Mouse (Mus musculus) intestine, embryonic 14.5 days (tissue): ENCODE measurements around the gene Hpcal4. TPM values are rescaled to one million over a fixed set of nuclear protein-coding genes. Genes with fewer than 3 reads are reported as not detected.

ENCODE experiments used
- ATAC-seq: fragments of 200-750 bp; cut with Nextera tagmentation; replicated peaks from 2 replicates; pipeline ENCODE4 v1.8.0; 2017; ENCODE audit warnings: low read depth, moderate number of reproducible peaks, moderate TSS enrichment, moderate library complexity; ENCODE audit not compliant: low FRiP score, low TSS enrichment
- DNase-seq: peaks from one replicate; pipeline ENCODE4 v3.0.0-alpha.2; 2018; ENCODE audit warnings: low spot score
- H3K27ac ChIP-seq: fragments of 300-500 bp; sonication (generic); 2 replicates; pipeline ENCODE4 v1.5.1; 2014; ENCODE audit warnings: low read depth, mild to moderate bottlenecking, control low read depth
- H3K27me3 ChIP-seq: fragments of 300-500 bp; sonication (generic); replicated peaks from 2 replicates; pipeline ENCODE4 v1.6.1; 2014; ENCODE audit warnings: low read length, control low read depth; ENCODE audit not compliant: control insufficient read depth, insufficient read depth
- H3K36me3 ChIP-seq: fragments of 300-500 bp; sonication (generic); 2 replicates; pipeline ENCODE4 v1.6.1; 2014; ENCODE audit warnings: low read length, control low read depth; ENCODE audit not compliant: control insufficient read depth, insufficient read depth
- H3K4me1 ChIP-seq: fragments of 300-500 bp; sonication (generic); replicated peaks from 2 replicates; pipeline ENCODE4 v1.6.1; 2014; ENCODE audit warnings: low read length, control low read depth, mixed read lengths; ENCODE audit not compliant: control insufficient read depth, insufficient read depth
- H3K4me2 ChIP-seq: fragments of 300-500 bp; sonication (generic); 2 replicates; pipeline ENCODE4 v1.6.1; 2014; ENCODE audit warnings: low read length
- H3K4me3 ChIP-seq: fragments of 300-500 bp; sonication (generic); 2 replicates; pipeline ENCODE4 v1.5.1; 2014; ENCODE audit warnings: low read depth, low read length, control low read depth, mixed read lengths
- H3K9ac ChIP-seq: fragments of 300-500 bp; sonication (generic); 2 replicates; pipeline ENCODE4 v1.6.1; 2014; ENCODE audit warnings: mild to moderate bottlenecking, low read length
- H3K9me3 ChIP-seq: fragments of 300-500 bp; sonication (generic); 2 replicates; pipeline ENCODE4 v1.6.1; 2016; ENCODE audit warnings: low read length, control low read depth; ENCODE audit not compliant: control insufficient read depth
- WGBS: fragments of 180-500 bp; shearing (Covaris S2); extraction: QIAGEN DNeasy Blood & Tissue Kit; methylation state at CpG from one replicate; pipeline ENCODE4 v1.1.7; 2014; 5-methylcytosine and 5-hydroxymethylcytosine counted together
- polyA plus RNA-seq: library from polyadenylated mRNA; unstranded; fragments of >200 nt; fragmentation: Nextera tagmentation; extraction: Ambion mirVana; gene quantifications from 2 replicates; pipeline ENCODE4 v1.2.1, GENCODE M21; 2014

Gene Hpcal4
- polyA plus RNA-seq, 1 experiment from 2014 or later: 7.5 TPM

DNA sequence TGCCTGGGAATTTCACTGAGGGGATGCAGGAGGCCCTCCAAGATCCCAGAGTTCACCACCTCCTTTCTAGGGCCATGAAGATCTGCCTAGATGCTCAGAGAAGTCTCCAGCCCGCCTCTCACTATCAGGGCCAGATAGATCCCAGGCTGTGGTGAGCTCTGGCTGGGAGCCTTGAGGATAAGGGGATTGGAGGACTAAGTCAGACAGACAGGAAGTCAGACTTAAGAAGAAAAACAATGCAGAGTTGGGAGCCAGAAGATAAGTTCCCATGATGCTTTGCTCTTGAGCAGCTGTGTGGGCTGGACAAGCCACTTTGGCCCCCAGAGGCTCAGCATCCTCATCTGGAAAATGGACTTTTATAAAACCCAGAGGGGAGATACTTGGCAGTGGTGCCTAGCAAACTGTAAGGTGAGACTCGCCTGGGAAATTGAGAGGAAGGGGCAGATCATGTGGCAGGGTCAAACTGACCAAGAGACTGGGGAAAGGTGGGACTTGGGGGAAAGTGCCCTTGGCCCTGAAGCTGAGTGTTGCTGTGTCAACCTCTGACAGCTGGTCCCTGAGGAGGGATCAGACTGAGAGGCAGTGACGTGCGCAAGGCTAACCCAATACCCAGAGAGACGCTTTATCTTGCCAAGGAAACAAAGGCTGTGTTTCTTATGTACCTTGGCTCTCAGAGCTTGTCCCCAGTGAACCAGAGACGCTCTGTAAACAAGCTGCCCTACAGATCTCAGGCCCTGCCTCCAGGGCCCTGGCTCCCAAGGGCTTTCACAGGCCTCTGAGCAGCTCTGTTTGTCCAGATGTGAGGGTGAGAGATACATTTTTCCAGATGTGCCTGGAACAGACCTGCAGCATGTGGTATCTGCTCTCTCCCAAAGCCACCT is 54.6 kb downstream of the Hpcal4 start:
- Histone ChIP-seq H3K27ac (0 out of 2 replicates have a peak overlapping the region, but pooled peaks have one; percentile 2), H3K4me1 (peaks cover 28% of the 10 kb centered on the region), H3K4me3 (no peak overlapping the region), H3K9me3 (no peaks in the 10 kb centered on the region), H3K27me3 (peaks cover 16% of the 10 kb centered on the region), H3K4me2 (peak overlapping the region; percentile 27; the same call in 1 of the 2 replicates), H3K36me3 (0 out of 2 replicates have a peak, but pooled peaks cover 4% of the 10 kb centered on the region), H3K9ac (no peak overlapping the region)
- ATAC-seq: no peak
- 65% methylated on average over 6 of the region's 6 CpGs for WGBS
- no peak for DNase-seq

DNA sequence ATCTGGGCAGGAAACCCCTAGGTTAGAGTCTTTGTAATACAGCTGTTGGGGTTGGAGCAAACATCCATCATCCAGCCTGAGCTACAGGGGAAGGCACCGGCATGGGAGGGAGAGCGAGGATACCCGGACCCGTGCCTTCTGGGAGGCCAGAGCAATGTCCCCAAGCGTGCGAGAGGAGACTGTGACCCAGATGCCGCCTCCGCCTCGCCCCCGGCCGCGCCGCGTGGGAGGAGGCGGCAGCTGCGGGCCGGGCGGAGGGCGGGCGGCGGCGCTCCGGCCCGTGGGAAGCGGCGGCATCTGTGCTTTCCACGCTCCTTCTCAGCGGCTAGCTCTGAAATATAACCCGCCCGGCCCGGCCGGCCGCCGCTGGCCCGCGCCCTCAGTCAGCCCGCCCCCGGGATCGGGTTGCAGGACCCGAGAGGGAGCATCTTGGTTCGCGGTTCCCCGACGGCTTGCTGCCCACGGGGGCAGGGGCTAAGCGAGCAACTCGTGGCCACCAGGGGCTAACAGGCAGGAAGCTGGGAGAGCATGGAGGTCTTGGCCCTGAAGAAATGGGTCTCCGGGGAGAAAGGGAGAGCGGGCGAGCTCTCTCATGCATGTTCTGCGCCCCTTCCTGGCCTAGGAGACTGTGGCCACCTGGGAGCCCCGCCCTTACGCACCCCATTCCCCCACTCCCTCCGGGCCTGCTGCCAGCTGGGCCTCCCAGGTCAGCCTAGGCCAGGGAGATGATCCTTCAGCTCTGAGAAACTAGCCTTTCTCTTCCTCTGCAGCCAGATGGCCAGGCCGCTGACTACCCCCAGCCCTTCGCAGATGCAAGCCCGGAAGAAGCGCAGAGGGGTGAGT is 56.6 kb downstream of the Hpcal4 start:
- ATAC-seq (peak; percentile 69), DNase-seq (peak; percentile 70)
- Histone ChIP-seq H3K9me3 (no peaks in the 10 kb centered on the region), H3K27ac (peak overlapping the region; percentile 73), H3K4me1 (peaks cover 20% of the 10 kb centered on the region; the same call in 1 of the 2 replicates), H3K4me2 (peak overlapping the region; percentile 52), H3K9ac (peak overlapping the region; percentile 39), H3K27me3 (peaks cover 12% of the 10 kb centered on the region), H3K36me3 (0 out of 2 replicates have a peak, but pooled peaks cover 4% of the 10 kb centered on the region), H3K4me3 (peak overlapping the region; percentile 26)
- 5% methylated on average over 52 of the region's 58 CpGs for WGBS

Other genes starting within 250 kb of the Hpcal4 start
- gene Mfsd2a, start 222.0 kb upstream of the Hpcal4 start, polyA plus RNA-seq: 2.1 TPM in 2 replicates
- gene Mycl, start 187.6 kb upstream of the Hpcal4 start, polyA plus RNA-seq: 14.0 and 15.1 TPM in 2 replicates
- 17.8 and 18.0 TPM in 2 replicates for gene Trit1, start 166.6 kb upstream of the Hpcal4 start, polyA plus RNA-seq
- 0.35 and 0.63 TPM in 2 replicates for gene Bmp8b, start 78.1 kb upstream of the Hpcal4 start, polyA plus RNA-seq
- 0.15 TPM in 1 of 2 replicates, not detected in the other for gene Oxct2b, start 67.0 kb upstream of the Hpcal4 start, polyA plus RNA-seq
- gene Ppie, start 43.3 kb upstream of the Hpcal4 start, polyA plus RNA-seq: 111 and 112 TPM in 2 replicates
- not detected in 2 replicates for gene Nt5c1a, start 18.3 kb downstream of the Hpcal4 start, polyA plus RNA-seq
- 16.0 and 16.8 TPM in 2 replicates for gene Heyl, start 50.3 kb downstream of the Hpcal4 start, polyA plus RNA-seq
- 72.1 and 72.2 TPM in 2 replicates for gene Pabpc4, start 79.1 kb downstream of the Hpcal4 start, polyA plus RNA-seq
- gene Oxct2a, start 140.4 kb downstream of the Hpcal4 start, polyA plus RNA-seq: not detected in 2 replicates
- gene Bmp8a, start 160.0 kb downstream of the Hpcal4 start, polyA plus RNA-seq: 0.12 and 0.19 TPM in 2 replicates